Mouse (Mus musculus): ENCODE measurements around the gene Phka2.

The Phka2 gene

DNA sequence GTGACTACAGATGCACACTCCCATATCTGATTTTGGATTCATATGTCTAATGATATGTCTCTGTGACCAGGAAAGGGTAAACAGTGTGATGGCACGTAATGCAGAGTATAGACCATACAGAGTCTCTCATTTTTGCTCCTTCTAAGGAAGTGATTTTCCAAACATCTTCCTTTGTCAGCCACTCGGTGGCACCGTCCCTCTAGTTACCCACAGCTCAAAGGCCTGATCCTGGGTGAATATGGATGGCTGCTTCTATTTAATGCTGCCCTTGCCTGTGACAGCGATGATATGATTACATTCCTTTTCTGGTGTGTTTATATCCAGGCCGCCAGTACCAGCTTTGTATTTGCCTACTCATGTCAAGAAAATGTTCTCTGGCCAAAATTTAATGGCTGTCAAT is 81.6 kb downstream of the Phka2 start:
- no peak for DNase-seq (ENCODE audit: low read depth, low spot score)
- H3K27me3 ChIP-seq (ENCODE audit: control insufficient read depth, insufficient read depth, low read length, poor library complexity, severe bottlenecking), result no peaks in the 10 kb centered on the region
- H3K36me3 ChIP-seq (ENCODE audit: control insufficient read depth, insufficient read depth, low read length, poor library complexity, severe bottlenecking), result no peaks in the 10 kb centered on the region

GRCm38 (mm10) chrX:160584148-160584838 is 82.3 kb downstream of the Phka2 start:
- Histone ChIP-seq H3K27me3 (ENCODE audit: control insufficient read depth, insufficient read depth, low read length, poor library complexity, severe bottlenecking) (no peaks in the 10 kb centered on the region), H3K36me3 (ENCODE audit: control insufficient read depth, insufficient read depth, low read length, poor library complexity, severe bottlenecking) (no peaks in the 10 kb centered on the region)
- DNase-seq (ENCODE audit: low read depth, low spot score), result no peak

- no peaks in the 10 kb centered on the region for H3K27me3 ChIP-seq (ENCODE audit: control insufficient read depth, insufficient read depth, low read length, poor library complexity, severe bottlenecking)
- no peaks in the 10 kb centered on the region for H3K36me3 ChIP-seq (ENCODE audit: control insufficient read depth, insufficient read depth, low read length, poor library complexity, severe bottlenecking)
- no peak for DNase-seq (ENCODE audit: low read depth, low spot score)
These were observed 83.1 kb downstream of the Phka2 start for GRCm38 (mm10) chrX:160585110-160585509.

DNA sequence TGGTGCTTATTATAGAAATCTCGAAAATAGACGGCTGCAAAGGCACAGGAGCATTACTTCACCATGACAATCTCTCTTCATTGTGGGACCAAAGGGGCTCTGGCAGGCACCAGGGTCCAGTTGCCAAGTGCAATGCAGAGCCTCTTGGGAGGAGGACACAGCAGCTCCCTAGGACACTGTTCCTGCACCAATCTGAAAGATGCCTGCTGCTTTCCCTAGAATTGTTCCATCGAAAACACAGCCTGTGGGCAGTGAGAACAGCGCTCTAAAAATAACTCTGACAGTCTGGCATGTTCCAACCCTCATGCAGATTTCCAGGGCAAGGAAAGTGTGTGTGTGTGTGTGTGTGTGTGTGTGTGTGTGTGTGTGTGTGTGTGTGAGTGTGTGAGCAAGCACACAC is 86.6 kb downstream of the Phka2 start:
- H3K36me3 ChIP-seq (ENCODE audit: control insufficient read depth, insufficient read depth, low read length, poor library complexity, severe bottlenecking), result no peaks in the 10 kb centered on the region
- H3K27me3 ChIP-seq (ENCODE audit: control insufficient read depth, insufficient read depth, low read length, poor library complexity, severe bottlenecking), result no peaks in the 10 kb centered on the region
- no peak for DNase-seq (ENCODE audit: low read depth, low spot score)

- no peaks in the 10 kb centered on the region for H3K27me3 ChIP-seq (ENCODE audit: control insufficient read depth, insufficient read depth, low read length, poor library complexity, severe bottlenecking)
- no peaks in the 10 kb centered on the region for H3K36me3 ChIP-seq (ENCODE audit: control insufficient read depth, insufficient read depth, low read length, poor library complexity, severe bottlenecking)
- DNase-seq (ENCODE audit: low read depth, low spot score), result no peak
These were observed 88.2 kb downstream of the Phka2 start for GRCm38 (mm10) chrX:160590147-160590546.

DNA sequence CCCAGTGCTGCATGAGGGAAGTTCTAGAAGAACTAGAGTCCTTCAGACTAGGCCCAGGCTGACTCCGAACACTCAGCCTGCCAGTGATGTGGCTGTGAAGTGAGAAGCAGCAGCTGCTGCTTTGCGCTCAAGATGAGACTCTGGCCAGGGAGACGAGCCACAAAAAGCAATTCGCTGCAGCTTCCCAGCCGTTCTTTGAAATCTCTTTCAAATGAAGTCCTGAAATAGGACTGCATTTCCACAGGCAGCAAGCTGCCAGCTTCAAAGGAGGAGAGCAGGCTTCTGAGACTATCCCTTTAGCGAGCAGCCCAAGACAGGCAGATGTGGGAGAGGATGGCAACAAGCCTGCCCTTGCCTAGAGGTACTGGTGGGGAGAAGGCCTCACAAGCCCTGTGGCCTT is 91.0 kb downstream of the Phka2 start:
- H3K36me3 ChIP-seq (ENCODE audit: control insufficient read depth, insufficient read depth, low read length, poor library complexity, severe bottlenecking), result no peaks in the 10 kb centered on the region
- no peak for DNase-seq (ENCODE audit: low read depth, low spot score)
- H3K27me3 ChIP-seq (ENCODE audit: control insufficient read depth, insufficient read depth, low read length, poor library complexity, severe bottlenecking), result no peaks in the 10 kb centered on the region

DNA sequence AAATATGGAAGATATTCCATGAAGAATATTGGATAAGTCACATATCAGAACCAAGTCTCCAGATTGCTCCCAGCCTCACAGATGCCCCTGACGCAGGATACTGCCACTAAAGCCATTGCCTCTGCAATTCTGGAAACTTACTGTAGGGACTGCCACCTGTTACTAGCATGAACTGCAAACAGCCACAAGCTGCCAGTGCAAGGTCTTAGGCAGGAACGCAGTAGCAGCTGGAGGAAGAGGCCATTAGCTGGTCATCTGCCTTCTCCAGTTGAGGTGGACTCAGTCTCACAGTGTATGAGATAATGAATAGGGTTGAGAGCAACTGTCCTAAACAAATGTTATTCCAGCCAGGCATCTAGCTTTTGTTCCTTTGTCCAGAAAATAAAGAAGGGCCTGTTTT is 96.1 kb downstream of the Phka2 start:
- no peaks in the 10 kb centered on the region for H3K36me3 ChIP-seq (ENCODE audit: control insufficient read depth, insufficient read depth, low read length, poor library complexity, severe bottlenecking)
- no peaks in the 10 kb centered on the region for H3K27me3 ChIP-seq (ENCODE audit: control insufficient read depth, insufficient read depth, low read length, poor library complexity, severe bottlenecking)
- no peak for DNase-seq (ENCODE audit: low read depth, low spot score)

DNA sequence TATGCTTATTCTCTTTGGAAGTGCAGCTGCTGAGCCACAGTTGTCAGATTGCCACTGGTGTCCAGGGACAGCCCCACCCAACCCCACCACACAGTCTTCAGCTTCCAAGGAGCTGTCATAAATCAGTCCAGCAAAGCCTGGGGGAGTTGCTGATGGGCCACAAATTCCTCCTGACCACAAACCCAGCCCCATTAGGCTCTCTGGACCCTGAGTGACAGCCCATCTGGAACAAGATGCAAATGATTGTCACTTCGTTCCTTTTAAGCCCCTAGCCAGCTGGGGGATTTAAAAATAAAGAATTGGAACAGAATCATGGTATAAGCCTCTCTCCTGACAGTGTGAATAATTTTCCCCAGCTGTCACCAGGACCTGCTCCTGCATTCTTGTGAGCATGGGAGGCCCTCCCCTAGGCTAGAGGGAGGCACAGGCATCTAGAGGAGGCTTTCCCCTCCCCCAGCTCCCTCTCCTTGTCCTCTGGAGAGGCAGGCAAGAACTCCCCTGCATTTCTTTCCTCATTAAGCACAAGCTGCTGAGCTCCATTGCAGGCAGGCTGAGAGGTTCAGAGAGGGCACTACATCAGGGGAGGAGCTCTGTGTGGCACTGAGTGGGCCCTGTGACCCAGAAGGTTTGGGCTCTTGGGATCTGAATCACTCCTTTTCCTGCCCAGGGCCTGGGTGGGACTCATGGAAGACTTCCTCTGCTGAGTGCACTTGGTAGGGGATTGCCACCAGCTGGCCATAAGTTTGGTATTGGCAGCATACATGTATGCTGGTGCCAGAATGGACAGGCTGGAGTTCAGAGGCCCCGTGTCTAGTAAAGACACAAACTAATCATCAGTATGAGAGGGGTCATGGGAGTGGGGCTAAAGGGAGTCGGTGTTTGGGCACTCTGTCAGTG is 96.8 kb downstream of the Phka2 start:
- no peak for DNase-seq (ENCODE audit: low read depth, low spot score)
- H3K27me3 ChIP-seq (ENCODE audit: control insufficient read depth, insufficient read depth, low read length, poor library complexity, severe bottlenecking), result no peaks in the 10 kb centered on the region
- H3K36me3 ChIP-seq (ENCODE audit: control insufficient read depth, insufficient read depth, low read length, poor library complexity, severe bottlenecking), result no peaks in the 10 kb centered on the region

GRCm38 (mm10) chrX:160601053-160601452 is 99.1 kb downstream of the Phka2 start:
- Histone ChIP-seq H3K36me3 (ENCODE audit: control insufficient read depth, insufficient read depth, low read length, poor library complexity, severe bottlenecking) (no peaks in the 10 kb centered on the region), H3K27me3 (ENCODE audit: control insufficient read depth, insufficient read depth, low read length, poor library complexity, severe bottlenecking) (no peaks in the 10 kb centered on the region)
- DNase-seq (ENCODE audit: low read depth, low spot score), result no peak

GRCm38 (mm10) chrX:160602770-160603169 is 100.8 kb downstream of the Phka2 start:
- Histone ChIP-seq H3K36me3 (ENCODE audit: control insufficient read depth, insufficient read depth, low read length, poor library complexity, severe bottlenecking) (no peaks in the 10 kb centered on the region), H3K27me3 (ENCODE audit: control insufficient read depth, insufficient read depth, low read length, poor library complexity, severe bottlenecking) (no peaks in the 10 kb centered on the region)
- no peak for DNase-seq (ENCODE audit: low read depth, low spot score)

- H3K36me3 ChIP-seq (ENCODE audit: control insufficient read depth, insufficient read depth, low read length, poor library complexity, severe bottlenecking), result no peaks in the 10 kb centered on the region
- DNase-seq (ENCODE audit: low read depth, low spot score), result no peak
These were observed 101.3 kb downstream of the Phka2 start for GRCm38 (mm10) chrX:160603316-160603715.

GRCm38 (mm10) chrX:160603981-160604541 is 102.1 kb downstream of the Phka2 start:
- DNase-seq (ENCODE audit: low read depth, low spot score), result no peak
- no peaks in the 10 kb centered on the region for H3K27me3 ChIP-seq (ENCODE audit: control insufficient read depth, insufficient read depth, low read length, poor library complexity, severe bottlenecking)
- H3K36me3 ChIP-seq (ENCODE audit: control insufficient read depth, insufficient read depth, low read length, poor library complexity, severe bottlenecking), result no peaks in the 10 kb centered on the region

More at GRCm38 (mm10) chrX:160603316-160603715, 101.3 kb downstream of the Phka2 start:
- H3K27me3 ChIP-seq (ENCODE audit: control insufficient read depth, insufficient read depth, low read length, poor library complexity, severe bottlenecking), result no peaks in the 10 kb centered on the region

DNA sequence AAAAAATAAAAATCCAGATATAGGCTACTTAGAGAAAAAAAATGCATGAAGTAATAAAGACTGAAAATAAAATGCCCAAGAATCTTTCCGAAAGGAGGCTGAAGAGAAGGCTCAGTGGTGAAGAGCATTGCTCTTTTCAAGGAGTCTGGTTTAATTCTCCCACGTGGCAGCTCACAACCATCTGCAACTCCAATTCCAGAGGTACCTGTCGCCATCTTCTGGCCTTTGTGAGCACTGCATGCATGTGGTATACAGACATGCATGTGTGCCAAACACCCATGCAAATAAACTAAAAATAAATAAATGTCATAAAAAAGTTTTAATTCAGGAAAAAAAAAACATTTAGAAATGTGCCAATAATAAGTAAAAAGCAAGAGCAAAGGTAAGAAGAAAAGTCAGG is 107.9 kb downstream of the Phka2 start:
- no peaks in the 10 kb centered on the region for H3K27me3 ChIP-seq (ENCODE audit: control insufficient read depth, insufficient read depth, low read length, poor library complexity, severe bottlenecking)
- H3K36me3 ChIP-seq (ENCODE audit: control insufficient read depth, insufficient read depth, low read length, poor library complexity, severe bottlenecking), result no peaks in the 10 kb centered on the region
- peak; percentile 59 for DNase-seq (ENCODE audit: low read depth, low spot score)

- no peaks in the 10 kb centered on the region for H3K27me3 ChIP-seq (ENCODE audit: control insufficient read depth, insufficient read depth, low read length, poor library complexity, severe bottlenecking)
- DNase-seq (ENCODE audit: low read depth, low spot score), result no peak
- H3K36me3 ChIP-seq (ENCODE audit: control insufficient read depth, insufficient read depth, low read length, poor library complexity, severe bottlenecking), result no peaks in the 10 kb centered on the region
These were observed 108.5 kb downstream of the Phka2 start for GRCm38 (mm10) chrX:160610482-160610881.
